Mouse (Mus musculus) left cerebral cortex, adult 11 months (tissue): Measurements from ENCODE around the gene Msi1.
A peak's percentile ranks its signal among the peaks of the same experiment; 100 is the strongest.

Experiments
- DNase-seq: peaks from one replicate; pipeline ENCODE4 v3.0.0; 2022; ENCODE audit warnings: low spot score

Gene Msi1

DNA sequence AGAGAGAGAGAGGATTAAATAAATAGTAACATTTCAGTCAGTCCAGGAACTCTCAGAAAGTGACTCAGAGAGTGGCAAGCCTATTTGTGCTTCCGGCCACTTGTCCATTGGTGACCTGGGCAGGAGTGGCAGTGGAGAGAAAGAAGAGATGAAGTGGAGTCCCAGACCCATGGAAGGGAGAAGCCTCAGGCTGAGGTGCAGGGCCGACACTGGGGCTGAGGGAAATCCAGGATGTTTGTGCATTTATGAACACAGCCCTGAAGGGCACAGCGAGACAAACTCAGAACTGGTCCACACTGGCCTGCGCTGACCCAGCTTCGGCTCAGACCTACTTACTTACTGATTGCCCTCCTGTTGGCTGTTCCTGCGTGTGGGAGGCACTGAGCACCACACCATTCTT is 40.4 kb downstream of the Msi1 start:
- DNase-seq: no peak

DNA sequence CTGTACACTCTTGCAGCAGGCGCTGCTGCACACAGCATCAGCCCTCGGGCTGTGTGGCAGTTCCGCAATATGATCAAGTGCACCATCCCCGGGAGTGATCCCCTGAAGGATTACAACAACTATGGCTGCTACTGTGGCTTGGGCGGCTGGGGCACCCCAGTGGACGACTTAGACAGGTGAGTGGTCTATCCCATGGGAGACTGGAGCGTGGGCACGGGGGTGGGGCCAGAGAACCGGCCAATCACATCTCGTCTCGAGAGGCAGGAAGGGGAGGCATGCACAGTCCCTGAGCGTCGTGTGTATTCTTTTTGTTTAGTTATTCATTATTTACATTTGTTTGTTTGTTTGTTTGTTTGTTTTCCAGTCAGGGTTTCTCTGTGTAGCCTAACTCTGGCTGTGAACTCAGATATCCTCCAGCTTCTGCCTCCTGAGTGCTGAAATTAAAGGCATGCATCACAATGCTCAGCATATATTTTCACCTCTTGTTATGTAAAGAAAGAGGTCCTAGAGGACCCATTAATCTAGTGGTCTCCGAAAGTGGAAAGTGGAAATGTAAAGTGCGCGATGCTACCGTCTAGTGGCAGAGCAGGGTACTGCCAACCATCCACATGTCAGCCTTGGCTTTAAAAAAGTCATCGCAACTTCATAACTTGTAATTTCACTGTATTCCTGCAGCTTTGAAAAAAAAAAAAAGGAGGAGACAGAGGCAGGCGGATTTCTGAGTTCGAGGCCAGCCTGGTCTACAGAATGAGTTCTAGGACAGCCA is 41.5 kb downstream of the Msi1 start:
- DNase-seq: no peak

DNA sequence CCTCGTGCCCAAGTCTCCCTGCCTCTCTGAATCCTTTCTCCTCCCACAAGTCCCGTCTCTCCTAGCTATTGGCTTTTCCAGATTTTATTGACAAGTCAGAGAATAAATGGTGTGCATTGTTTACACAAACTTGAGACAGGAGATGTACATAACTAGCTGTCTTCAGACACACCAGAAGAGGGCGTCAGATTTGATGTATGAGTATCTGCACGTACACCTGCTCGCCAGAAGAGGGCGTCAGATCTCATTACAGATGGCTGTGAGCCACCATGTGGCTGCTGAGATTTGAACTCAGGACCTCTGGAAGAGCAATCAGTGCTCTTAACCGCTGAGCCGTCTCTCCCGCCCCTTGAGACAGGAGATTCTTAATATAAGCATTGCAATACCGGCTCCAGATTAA is 43.8 kb downstream of the Msi1 start:
- DNase-seq: no peak

DNA sequence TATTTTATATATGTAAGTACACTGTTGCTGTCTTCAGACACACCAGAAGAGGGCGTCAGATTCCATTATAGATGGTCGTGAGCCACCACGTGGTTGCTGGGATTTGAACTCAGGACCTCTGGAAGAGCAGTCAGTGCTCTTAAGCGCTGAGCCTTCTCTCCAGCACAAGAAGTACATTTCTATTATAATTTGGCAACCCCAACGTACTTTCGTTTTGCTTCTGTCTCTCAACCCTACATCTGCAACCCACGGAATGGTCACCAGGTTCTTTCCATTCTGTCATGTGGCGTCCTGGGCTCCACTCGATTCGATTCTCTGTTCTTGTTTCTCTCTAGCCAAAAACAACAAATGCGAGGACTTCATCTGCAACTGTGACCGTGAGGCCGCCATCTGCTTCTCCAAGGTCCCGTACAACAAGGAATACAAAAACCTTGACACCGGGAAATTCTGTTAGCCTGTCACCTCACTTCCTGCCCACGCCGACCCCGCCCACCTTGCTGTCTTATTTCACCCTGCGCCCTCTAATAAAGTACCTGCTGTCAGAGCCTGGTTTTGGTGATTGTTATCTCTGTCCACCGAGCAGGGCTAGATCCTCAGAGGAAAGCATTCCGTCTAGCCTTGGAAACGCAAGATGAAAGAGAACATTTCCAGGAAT is 44.9 kb downstream of the Msi1 start:
- DNase-seq: no peak

DNA sequence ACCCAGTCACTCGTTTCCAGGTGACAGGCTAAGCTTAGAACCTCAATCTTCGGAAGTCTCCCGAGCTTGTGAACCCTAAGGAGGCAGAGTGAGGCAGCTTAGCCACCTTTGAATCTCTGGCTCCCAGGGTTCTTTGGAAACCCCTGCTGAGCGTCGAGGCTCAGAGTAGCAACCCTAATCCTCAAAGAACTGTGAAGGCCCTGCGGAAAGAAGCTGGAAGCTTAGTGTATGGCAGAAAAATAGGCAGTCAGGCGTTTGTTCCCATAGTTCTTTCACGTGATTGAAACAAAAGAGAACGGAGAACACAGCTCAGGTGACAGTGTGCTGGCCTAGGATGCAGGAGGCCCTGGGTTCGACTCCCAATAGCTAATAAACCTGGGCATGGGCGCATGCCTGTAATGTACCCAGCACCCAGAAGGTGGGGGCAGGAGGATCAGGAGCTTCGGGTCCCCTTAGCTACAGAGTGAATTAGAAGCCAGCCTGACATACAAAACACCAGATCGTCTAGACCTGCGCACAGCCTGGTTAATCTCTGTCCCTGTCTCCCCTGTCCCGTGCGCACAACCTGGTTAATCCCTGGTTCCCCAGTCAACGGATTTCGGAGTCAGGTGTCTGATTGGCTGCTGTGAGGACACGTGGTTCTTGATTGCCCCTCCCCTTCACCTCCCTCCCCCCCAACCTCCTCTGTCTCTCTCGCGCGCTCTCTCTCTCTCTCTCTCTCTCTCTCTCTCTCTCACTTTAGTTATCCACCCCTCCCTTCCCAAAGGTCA is 46.1 kb downstream of the Msi1 start:
- no peak for DNase-seq

DNA sequence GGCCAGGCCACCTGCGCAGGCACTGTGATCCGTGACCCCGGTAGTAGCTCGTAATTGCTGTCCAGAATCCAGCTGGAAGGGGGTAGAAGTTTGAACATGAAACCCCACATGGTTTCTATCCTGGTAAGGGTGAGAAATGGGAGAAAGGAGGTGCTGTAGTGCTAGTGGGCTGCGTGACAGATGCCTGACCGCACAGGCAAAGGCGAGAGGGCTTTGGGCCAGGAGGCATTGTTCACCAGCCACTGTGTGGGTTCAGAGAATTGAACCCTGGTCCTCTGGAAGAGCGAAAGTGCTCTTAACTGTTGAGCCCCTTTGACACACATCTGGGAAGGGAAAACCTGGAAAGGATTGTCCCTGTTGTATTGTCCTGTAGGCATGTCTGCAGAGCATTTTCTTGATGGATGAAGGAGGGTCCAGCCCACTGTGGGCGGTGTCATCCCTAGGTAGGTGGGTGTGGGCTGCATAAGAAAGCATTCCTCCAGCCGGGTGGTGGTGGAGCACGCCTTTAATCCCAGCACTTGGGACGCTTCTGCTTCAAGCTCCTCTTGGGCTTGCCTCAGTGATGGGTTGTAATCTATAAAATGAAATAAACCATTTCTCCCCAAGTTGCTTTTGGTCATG is 46.8 kb downstream of the Msi1 start:
- DNase-seq: no peak

DNA sequence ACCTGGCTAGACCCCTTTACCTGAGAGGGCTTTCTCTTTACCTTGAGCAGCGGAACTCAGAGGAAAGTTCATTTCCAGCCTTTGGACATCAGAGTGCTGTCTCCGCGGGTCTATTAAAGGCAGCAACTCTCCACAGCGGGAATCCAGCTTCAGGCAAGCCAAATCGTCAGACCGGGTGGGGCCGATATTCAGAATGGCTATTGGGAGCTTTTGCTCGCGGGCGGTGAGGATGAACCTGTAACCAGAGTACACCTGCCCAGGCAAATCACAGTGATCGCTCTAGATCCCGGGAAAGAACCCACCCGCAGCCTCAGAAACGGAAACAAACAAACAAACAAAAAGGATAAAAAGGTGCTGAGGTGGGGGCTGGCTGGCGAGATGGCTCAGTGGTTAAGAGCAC is 50.2 kb downstream of the Msi1 start:
- no peak for DNase-seq

DNA sequence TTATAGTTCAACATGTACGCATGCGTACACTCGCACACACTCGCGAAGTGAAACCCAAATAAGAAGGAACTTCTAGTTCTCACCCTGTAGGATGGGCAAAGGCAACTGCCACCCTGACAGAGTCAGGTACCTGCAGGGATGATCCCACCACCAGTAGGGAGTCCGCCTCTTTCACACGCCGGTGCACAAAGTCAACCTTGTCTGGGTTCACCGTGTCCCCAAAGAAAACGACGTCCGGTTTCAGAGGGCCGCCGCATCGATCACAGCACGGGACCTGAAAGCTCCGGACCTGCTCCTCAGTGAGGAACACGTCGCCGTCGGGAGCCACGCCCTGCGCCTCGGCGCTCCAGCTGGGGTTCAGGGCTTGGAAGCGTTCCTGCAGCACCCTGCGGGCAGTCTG is 50.7 kb downstream of the Msi1 start:
- DNase-seq: no peak

DNA sequence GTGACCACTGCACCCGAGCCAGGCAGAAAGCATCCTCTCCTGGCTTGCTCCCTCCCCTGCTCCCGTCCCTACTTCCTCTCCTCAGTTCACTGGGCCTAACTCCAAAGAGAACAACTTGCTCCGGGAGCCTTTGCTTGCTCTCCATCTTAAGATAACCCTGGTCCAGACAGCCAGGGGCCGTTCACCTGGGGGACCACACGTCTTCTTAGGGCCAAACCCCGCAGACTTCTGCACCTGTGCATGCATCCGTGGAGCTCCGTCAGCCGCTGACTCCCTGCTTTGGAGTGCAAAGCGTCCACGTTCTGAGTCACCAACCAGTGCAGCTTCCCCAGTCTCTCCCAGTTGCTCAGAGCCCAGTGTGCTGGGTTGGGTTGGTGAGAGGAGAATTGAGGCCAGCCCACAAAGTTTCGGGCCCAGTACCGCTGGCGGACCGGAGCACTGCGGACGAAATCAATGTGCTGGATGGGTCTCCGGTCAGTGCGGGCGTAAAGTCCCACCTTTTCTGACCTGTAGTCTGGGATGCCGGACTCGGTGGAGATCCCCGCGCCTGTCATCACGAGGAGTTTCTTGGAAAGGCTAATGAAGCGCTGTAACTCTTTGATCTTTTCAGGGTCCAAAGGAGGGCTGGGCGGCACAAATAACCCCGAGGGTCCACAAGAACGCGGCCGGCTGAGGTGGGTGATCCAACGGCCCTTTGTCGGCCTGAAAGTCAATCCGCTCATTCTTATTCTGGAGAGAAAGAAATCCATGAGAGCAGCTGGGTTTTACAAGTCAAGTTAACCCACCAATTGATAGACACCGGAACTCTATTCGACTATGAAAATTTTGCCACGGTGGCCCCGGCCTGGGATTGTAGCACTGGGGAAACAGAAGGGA is 53.2 kb downstream of the Msi1 start:
- no peak for DNase-seq

DNA sequence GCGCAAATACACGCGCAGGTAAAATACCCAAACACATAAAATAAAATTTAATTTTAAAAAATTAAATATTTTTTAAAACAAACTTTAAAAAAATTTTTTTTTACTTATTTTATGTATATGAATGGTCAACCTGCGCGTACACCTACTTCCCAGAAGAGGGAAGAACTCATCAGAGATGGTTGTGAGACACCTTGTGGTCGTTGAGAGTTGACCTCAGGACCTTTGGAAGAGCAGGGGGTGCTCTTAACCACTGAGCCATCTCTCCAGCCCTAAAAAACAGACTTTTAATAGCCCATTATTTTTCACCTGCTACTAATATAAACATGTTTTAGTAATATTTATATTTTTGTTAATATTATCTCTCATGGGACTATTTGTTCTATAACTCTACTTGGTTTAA is 54.0 kb downstream of the Msi1 start:
- no peak for DNase-seq

DNA sequence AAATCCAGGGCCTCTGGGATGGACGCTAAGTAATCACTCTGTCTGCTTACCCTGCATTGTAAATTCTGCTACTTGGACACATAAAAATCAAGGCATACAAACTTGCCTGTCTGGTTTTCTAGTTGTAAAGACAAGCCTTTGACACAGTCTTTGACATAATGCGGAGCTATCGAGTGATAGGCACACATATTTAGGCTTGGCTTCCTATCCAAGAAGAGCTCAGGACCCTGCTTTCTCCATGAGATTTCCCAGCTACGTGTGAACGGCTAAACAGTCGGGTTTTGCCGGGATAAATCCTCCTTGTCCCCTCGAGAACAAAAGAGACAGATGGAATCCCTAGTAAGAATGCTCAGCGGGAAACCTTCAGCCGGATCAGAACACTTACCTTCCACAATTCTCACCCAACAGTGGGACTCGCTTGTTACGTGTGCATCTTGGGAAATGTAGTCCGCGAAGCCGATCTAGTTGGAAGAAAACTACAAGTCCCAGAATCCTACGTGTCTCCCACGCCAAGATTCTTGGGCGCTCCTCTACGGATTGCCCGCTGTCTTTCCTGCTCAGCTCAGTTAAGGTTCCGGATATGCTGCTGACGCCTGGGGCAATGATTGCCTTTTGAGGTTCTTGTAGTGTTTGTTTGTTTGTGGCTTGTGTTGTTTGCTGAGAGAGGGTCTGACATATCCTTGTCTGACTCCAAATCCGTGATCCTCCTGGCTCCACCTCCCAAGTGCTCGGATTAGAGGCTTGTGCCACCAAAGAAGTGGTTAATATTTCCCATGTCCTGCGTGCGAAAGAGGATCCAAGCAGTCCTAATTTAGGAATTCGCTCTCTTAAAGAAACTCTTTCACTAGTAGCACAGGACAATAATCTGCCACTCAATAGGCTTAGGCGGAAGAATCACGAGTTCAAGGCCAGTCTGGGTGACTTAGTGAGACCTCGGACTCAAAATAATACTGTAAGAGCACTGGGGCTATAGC is 54.8 kb downstream of the Msi1 start, which contains the start of gene Sirt4:
Gene Sirt4, minus strand, starts transcription at position 779 of the 974 bp plus-strand sequence.
- DNase-seq: peak; percentile 93

DNA sequence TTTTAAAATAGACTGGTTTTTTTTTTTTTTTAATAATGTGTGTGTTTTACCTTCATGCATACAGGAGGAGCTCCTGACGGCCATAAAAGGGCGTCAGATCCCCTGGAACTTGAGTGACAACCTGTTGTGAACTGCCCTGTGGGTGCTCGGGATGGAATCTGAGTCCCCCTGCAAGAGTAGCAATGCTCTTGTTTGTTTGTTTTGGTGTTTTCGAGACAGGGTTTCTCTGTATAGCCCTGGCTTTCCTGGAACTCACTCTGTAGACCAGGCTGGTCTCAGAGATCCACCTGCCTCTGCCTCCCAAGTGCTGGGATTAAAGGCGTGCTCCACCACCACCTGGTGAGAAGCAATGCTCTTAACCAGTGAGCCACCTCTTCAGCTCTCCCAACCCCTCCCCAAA is 55.6 kb downstream of the Msi1 start:
- no peak for DNase-seq

DNA sequence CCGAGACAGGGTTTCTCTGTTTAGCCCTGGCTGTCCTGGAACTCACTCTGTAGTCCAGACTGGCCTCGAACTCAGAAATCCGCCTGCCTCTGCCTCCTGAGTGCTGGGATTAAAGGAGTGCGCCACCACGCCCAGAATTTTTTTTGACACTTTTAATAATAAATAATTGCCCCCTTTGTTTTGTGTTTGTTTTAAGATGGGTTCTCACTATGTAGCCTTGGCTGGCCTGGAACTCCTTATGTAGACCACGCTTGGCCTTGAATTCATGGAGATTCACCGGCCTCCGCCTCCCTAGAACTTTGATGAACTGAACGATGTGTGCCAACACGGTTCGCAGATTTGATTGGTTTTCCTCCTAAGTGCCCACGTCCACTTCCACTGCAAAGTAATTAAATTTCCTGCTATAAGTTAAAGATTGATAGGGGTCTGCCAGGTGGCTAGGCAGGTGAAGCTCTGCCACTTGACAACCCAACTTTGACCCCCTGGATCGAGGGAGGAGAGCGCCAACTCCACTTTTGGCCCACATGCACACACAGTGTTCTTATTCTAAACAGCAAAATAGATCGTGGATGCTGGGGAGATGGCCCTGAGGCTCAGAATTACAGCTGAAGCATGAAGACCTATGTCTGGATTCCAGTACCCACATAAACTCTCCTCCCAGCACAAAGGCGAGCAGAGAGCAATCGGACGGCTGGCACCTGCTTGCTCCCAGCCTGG is 56.2 kb downstream of the Msi1 start:
- no peak for DNase-seq

DNA sequence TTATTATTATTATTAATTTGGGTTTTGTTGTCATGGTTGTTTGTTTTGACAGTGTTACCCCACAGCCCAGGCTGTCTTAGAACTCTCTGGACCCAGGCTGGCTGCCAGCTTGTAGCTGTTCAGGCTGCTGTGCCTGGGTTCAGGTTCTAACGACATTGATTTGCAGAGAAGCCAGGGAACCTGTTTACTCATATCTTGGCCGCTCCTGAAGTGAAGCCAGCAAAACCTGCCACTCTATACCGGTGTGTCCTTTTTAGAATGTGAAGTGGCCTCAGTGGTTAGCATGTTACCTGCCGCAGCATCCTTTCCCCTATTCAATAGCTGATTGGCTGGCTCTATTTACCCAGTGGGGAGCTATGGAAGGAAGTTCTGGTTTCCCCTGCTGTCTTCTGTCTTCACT is 57.3 kb downstream of the Msi1 start:
- no peak for DNase-seq

DNA sequence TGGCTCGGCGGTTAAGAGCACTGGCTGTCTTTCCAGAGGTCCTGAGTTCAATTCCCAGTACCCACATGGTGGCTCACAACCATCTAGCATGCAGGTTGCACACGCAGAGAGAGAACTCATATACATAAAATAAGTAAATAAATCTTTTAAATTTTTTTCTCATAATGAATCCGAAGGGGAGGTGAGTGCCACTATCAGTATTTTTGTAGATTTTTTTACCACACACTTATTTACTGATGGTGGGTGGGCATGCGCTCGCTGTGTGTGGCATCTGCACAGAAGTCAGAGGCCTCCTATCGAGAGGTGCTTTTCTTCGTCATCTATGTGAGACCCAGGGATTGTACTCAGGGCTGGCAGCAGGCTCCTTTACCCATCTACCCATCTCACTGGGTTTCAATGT is 58.0 kb downstream of the Msi1 start:
- DNase-seq: no peak

DNA sequence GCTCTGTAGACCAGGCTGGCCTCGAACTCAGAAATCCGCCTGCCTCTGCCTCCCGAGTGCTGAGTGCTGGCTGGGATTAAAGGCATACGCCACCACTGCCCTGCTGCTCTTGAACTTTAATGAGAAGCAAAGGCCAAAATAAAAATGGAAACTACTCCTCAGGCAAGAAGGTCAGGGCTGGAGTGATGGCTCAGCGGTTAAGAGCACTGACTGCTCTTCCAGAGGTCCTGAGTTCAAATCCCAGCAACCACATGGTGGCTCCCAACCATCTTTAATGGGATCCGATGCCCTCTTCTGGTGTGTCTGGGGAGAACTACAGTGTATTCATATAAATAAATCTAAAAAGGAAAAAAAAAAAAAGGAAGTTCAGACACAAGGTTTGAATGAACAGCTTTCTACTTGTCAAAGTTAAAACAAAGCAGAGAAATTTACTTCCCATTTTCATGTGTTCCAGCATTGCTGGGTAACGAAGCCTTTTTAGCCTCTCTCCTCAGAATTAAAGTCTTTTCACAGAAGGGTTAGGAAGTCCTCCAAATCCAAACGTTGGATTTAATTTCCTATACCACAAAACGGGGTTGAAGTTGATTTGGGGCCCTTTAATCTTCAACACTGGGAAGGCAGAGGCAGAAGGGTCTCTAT is 58.7 kb downstream of the Msi1 start:
- no peak for DNase-seq

DNA sequence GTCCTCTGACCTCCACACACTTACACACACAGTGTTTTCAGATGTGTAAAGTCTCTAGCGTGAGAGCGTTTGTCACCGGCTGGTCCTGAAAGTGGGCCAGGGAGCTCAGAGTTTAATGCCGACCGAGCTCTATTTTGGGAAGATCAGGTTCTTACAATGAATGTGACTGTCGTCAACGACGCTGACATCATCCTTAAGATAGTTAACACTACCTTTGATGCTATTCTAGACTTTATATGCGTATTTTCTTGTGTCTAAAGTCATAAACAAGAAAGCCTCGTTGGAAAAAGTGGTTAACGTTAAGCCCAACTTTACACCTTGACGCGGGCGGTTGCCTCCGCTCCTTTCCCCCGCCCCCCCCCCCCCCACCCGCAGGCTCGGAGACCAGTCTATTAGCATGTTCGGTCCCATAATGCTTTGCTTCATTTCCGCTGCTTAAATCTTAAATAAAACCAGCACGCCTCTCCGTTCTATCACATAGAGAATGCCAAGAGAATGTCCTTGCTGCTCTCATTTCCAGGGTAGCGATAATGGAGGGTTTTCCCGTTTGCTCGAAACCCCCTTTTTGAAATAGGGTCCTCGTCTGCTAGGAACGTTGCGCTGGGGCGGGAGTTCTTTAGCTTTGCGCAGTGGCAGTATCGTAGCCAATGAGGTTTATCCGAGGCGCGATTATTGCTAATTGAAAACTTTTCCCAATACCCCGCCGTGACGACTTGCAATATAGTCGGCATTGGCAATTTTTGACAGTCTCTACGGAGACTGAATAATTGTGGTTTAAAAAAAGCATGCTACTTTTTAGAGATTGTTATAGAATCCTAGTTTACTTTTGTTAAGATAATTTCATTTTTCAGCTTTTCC is 59.7 kb downstream of the Msi1 start:
- peak; percentile 81 for DNase-seq
